Mouse (Mus musculus) urinary bladder, adult 2 months (tissue): ENCODE results near the gene Rbms3. TPM values are rescaled to one million over a fixed set of nuclear protein-coding genes. Genes with fewer than 3 reads are reported as not detected.

Experiments used
- DNase-seq: peaks from one replicate; pipeline ENCODE4 v3.0.0; 2022; ENCODE audit warnings: low spot score
- polyA plus RNA-seq: library from polyadenylated mRNA; depleted of rRNA; stranded (reverse); fragments of >200 nt; gene quantifications from 2 replicates; pipeline ENCODE4 v1.2.3, GENCODE M21; 2012

Gene Rbms3
- polyA plus RNA-seq, 1 experiment, result 20.8 TPM

DNA sequence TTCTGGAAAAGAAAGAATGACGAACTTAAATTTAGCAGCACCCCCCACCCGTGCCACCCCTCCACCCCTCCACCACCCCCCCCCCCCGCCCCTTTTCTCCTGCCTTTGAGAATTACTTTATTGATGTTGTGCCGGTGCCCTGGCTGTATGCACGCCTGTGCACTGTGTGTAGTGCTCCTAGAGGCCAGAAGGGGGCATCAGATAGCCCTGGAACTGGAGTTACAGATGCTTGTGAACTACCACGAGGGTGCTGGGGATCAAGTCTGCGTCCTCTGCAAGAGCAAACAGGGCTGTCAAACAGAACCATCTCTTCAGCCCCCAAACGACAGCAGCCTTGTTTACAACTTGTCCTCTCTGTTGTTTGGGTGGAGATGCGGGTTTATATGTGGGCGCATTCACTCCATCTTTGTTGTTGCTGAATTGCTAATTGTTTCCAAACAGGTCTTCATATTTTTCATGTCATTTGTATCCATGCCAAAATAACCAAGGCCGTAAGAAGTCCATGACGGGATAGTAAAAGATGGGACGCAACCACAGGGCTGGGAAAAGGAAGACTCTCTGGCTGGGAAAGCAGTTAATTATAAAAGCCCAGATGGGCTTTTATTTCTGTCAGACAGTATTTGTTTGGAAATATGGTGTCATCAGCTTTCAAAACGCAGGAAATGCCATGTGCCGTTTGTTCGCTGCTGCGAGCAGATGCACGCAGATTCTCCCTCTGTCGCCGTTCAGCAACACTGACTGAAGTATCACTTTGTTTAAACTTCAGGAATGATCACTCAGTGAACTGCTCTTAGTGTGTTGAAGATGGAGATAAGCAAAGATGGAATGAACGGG lies 652.9 kb downstream of the Rbms3 start:
- DNase-seq, result no peak

DNA sequence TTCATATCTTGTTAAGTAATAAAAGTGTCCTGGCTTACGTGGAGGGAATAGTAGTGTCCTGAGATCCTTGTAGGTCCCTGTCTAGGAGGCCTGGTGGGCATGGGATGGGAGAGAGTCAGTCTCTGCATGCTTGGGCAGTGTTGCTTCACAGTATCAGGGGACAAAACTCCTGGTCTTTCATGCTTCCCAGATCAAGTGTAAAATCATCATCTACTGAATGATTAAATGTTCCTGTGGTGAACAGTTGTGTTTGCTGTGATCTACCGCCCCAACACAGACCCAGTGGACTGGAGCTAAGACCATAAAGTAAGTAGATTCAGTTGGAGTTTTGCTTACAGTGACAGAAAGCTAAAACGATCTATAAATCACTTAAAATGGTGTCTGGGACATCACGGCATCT lies 654.4 kb downstream of the Rbms3 start:
- no peak for DNase-seq

DNA sequence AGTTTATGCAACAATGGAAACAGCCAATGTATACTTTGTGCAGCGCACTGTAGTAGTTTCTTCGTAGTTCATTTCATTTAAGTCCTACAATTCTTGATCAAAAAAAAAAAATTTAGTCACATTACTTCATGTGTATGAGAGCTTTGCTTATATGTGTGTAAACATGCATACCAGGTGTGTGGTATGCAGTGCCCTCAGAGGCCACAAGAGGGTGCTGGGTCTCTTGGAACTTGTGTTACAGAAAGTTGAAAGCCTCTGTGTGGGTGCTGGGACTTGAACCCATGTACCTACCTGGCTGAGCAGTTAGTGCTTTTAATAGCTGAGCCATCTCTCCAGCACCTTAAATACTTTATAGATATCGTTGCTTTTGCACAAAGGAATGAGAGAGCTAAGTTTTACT lies 655.6 kb downstream of the Rbms3 start:
- no peak for DNase-seq

DNA sequence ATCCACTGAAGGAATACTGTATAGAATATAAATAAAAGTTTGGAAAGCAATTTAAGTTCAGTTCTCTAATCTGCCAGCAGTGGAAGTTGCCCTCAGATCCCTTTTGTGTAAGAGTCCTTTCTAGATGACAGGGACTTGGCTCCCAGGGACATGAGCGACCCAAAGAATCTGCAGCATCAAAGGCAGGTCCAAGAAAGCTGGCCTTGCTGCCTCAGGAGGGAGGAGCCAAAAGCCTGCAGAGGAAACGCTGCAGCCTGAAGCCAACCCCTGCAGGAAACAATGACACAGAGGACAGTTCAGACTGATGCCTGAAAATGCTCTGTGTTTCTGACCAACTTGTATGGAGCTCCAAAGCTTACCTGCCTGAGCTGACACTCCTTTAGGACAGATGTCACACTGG lies 656.1 kb downstream of the Rbms3 start:
- DNase-seq, result no peak

GRCm38 (mm10) chr9:116967317-116967716 lies 662.4 kb downstream of the Rbms3 start:
- DNase-seq, result no peak

- no peak for DNase-seq
Observed at GRCm38 (mm10) chr9:116965691-116966090, 664.0 kb downstream of the Rbms3 start.

DNA sequence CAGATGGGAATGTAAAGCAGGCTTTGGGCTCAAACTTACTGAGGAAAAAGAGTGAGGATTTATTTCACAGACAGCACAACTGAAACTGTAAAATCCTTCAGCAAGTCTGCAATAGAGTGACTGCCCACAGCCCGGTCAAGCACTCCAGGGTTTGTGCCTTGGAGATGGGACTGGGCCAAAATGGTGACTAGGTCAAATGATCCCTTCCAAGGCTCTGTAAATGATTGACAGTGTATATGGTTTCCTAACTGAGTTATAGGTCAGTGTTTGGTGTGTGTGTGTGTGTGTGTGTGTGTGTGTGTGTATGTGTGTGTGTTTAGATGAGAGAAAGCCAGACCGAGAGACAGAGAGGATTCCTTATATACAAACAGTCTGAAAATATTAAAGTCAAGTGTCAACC lies 673.6 kb downstream of the Rbms3 start:
- no peak for DNase-seq

- no peak for DNase-seq
Observed at GRCm38 (mm10) chr9:116948211-116948610, 681.5 kb downstream of the Rbms3 start.

DNA sequence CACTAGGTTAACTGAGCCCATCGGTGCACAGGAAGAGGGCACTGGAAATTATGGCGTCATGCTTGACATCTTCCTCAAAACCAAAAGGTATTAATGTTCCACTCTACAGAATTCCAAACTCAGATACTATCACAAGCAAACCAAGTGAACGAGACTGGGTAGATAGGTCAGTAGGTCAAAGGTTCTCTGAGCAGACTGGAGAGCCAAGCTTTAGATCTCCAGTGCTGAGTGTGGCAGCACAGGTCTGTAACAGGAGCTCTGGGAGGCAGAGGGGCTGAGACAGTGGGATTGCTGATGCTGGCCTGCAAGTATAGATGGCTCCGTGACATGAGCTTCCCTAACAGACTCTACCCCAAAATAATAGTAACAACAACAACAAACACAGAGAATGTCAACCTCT lies 682.3 kb downstream of the Rbms3 start:
- no peak for DNase-seq

GRCm38 (mm10) chr9:116946787-116947186 lies 682.9 kb downstream of the Rbms3 start:
- no peak for DNase-seq

- DNase-seq, result no peak
Observed at GRCm38 (mm10) chr9:116945689-116946088, 684.0 kb downstream of the Rbms3 start.

- no peak for DNase-seq
Observed at GRCm38 (mm10) chr9:116943902-116944301, 685.8 kb downstream of the Rbms3 start.

GRCm38 (mm10) chr9:116941116-116941515 lies 688.6 kb downstream of the Rbms3 start:
- DNase-seq, result no peak

GRCm38 (mm10) chr9:116940693-116941092 lies 689.0 kb downstream of the Rbms3 start:
- no peak for DNase-seq

GRCm38 (mm10) chr9:116928338-116928737 lies 701.4 kb downstream of the Rbms3 start:
- DNase-seq, result no peak

GRCm38 (mm10) chr9:116923151-116923550 lies 706.6 kb downstream of the Rbms3 start:
- DNase-seq, result no peak

DNA sequence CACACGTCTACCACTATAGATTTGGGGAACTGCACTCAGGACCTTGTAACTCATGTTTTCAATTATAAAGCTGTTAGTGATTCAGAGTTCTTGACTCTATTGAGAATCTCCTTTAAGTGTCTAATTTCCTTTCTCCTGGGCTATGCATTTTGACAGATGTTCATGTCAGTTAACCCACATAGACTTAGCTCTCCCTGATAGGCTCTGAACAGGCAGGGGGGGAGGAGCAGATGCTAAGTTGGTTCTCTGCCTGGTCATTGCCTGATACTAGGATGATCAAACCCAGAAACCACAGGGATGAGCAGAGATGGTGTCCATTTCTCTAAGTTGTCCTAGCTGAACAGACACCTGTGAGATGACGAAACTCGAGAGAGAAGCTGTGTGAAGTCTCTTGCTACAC lies 707.2 kb downstream of the Rbms3 start:
- no peak for DNase-seq

- no peak for DNase-seq
Observed at GRCm38 (mm10) chr9:116919441-116920019, 710.2 kb downstream of the Rbms3 start.

GRCm38 (mm10) chr9:116912493-116912847 lies 717.2 kb downstream of the Rbms3 start:
- DNase-seq, result no peak

DNA sequence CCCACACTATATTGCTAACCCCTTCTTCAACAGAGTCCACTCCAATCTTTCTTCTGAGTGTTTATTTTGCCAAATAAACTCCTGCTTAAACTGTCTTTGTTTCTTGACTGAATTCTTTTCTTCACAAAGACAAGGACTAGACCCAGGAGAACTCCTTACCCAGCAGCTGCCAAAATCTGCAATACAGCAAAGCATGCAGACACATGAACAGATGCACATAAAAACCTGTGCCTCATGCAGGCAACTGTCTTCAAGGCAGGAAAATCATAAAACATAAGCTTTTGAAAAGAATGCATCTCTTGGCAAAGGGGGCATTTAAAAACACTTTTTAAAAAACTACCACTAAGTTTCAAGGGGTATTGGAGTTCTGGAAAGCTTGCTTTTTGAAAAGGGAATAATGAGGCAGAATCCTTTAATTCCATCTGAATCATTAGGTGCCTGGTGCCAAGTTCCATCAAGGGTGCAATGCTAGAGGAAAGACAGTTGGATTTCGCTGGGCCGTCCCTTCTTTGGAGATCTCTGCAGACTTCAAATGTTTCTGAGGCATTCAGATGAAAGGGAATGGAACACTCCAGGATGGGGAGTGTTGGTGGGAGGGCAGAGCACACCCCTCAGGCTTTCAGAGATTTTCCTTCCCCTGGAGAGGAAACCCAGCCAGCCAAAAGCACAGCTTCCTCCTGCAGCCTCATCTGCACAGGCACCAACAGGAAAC lies 717.8 kb downstream of the Rbms3 start:
- DNase-seq, result no peak

DNA sequence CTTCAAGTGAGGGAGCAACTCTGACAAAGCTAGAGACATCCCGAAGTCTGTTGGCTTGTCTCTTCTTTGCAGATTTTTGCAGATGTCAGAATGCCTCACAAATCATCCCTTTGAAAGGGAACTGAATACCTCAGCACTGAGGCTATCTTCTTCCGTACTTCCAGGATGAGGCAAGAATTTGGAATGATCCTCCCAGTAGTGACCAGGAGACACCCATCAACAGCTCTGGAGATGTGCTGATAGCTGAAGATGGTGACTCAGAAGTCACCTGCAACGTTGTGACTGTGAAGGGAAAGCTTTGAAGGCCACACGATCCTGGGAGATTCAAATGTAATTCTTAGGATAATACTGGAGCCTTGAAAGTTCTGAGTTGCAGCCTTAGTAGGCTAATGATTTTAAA lies 720.2 kb downstream of the Rbms3 start:
- no peak for DNase-seq

DNA sequence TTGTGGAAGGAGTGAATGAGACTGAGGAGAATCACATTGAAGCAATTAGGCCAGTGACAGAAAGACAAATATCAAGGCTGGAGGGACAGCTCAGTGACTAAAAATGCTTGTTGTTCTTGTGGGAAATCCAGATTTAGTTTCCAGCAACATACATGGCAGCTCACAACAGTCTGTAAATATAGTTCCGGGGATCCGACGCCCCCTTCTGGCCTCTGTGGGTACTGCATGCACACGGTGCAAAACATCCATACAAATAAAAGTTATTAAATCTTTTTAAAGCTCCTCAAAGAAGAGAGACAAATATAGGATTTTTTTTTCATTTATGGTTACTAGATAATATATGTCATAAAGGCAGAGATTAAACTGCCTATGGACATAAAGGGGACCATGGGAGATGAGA lies 722.8 kb downstream of the Rbms3 start:
- DNase-seq, result no peak

- no peak for DNase-seq
Observed at GRCm38 (mm10) chr9:116905646-116906045, 724.1 kb downstream of the Rbms3 start.
